Mouse (Mus musculus): ENCODE results near the gene Col1a1.

DNA sequence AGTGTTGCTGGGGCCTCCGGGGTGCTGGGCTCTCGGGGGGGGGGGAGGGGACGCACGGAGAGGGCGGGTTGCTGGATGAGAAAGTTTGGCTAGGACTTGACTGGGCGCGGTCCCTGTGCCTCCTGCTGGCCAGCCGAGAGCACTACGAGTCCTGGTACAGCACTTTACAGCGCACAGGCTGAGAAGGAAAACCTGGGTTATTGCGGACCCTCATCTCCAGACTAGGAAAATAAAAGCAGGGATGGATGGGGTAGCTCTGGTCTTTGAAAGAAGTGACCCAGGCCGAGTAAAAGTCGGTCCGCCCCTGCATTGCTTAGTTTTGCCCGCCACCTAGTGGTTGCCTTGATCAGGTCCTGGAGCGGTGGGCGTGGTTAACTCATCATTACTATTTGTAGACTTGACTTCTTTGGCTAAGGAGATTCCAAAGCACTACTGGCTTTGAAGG, 849 bp downstream of the Col1a1 start:
- TF ChIP-seq CTCF (IDR thresholded peaks at IDR 0.05; ENCODE audit: low read depth) (peak; percentile 88), EP300 (IDR thresholded peaks at IDR 0.05; ENCODE audit: low read depth) (no peak)
